Mouse (Mus musculus) brain, embryonic 14.5 days (tissue): Measurements from ENCODE around the gene Cgnl1.
"Not testable (repeated sequence)": the region's sequence is repeated elsewhere in the genome, so short reads cannot be mapped to it uniquely, and the experiment has no call there.

Source experiments
- CTCF ChIP-seq: fragments of 200-500 bp; IDR thresholded peaks from 2 replicates; pipeline ENCODE4 v1.5.1; 2012; ENCODE audit warnings: inconsistent platforms, mild to moderate bottlenecking, moderate library complexity, borderline replicate concordance; ENCODE audit not compliant: insufficient read depth, insufficient read length; ENCODE audit errors: extremely low read depth
- POLR2A ChIP-seq: fragments of 200-500 bp; IDR thresholded peaks from 2 replicates; pipeline ENCODE4 v1.6.1; 2012; ENCODE audit warnings: mild to moderate bottlenecking, inconsistent platforms, borderline replicate concordance; ENCODE audit not compliant: poor library complexity, insufficient read depth, insufficient read length, severe bottlenecking; ENCODE audit errors: extremely low read depth

DNA sequence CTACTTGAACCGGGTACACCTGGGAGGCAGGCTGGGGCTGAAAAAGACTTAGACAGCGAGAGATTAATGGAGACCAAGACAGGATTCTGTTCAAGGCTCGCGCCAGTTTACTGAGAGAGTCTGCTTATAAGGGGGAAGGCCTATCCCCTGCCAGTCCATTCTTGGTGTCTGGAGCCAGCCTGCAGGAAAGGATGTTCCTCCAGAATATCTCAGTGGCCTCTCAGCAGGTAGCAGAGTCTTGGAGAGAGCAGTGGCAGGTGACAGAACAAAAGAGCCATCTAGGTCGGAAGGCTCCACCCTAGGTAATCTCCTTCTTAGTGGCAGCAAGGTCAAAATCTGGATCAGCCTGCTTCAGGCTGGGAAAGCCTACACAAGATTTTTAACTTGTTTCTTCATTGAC, 151.3 kb downstream of the Cgnl1 start:
- TF ChIP-seq CTCF, POLR2A: not testable (repeated sequence)
